Mouse (Mus musculus): ENCODE results near the gene Btg2.
A peak's percentile ranks its signal among the peaks of the same experiment; 100 is the strongest.

The Btg2 gene

DNA sequence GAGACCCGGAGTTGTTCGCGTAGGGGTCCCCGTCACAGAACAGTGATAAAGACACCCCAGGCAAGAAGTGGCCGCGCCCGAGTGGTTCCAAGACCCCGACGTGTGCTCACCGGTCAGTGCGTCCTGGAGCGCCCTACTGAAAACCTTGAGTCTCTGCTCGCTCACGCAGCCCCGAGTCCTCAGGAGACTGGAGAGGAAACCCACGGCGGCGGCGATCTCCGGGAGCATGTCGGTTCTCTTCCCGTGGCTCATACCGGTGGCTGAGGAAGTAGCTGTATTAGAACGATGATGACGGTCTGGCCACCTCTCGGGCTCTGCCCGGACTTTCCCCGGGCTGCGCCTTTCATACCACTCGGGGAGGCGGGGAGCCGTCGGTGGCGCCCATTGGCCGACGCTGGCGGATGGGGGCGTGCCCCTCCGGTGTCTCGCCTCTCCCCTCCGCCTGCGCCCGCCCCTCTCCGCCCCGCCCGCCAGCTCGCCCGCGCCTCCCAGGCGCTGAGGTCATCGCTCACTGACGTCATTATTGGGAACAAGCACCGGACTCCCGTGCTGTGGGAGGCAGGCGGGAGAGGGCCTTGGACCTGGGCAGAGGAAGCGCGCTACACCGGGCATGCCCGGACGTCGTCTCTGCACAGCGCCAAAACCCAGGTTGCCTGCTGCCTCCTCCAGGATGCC, at the start of gene Btg2:
Gene Btg2 (minus strand): TSS at position 319 of the 675 bp plus-strand sequence.
- DNase-seq, result peak; percentile 98

DNA sequence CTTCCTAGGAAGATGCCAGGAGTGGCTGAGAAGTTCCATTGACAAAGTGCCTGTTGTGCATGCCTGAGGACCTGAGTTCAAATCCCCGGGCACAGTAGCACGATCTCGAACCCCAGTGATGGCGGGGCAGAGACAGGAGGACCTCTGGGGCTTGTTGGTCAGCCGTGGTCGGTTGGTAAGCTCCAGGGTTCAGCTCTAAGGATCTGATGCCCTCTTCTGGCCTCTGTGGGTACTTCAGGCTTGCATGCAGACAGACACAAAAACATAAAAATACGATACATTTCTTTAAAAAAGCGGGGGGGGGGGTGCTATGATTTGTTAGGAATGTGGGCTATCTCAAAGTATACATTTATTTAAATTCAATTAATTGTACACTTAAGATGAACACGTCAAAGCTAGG, 43.3 kb upstream of the Btg2 start:
- no peak for DNase-seq

DNA sequence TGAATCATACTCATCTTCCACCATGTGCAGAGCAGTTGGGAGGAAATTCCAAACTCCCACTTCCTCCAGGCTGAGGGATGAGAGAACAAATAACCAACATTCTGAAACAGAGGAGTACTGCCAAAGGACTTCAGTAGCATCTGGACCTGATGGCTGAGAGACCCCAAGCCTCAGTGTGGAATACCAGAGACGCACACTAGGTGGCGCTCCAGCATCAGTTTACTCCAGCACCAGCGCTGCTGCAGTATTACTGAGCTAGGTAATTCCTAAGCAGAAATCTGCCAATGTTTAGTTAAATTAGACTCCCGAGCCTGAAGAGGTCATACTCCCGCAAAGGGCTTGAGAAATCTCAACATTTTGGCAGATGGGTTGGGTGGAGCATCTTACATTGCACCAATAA, 41.3 kb upstream of the Btg2 start:
- DNase-seq, result peak; percentile 88

DNA sequence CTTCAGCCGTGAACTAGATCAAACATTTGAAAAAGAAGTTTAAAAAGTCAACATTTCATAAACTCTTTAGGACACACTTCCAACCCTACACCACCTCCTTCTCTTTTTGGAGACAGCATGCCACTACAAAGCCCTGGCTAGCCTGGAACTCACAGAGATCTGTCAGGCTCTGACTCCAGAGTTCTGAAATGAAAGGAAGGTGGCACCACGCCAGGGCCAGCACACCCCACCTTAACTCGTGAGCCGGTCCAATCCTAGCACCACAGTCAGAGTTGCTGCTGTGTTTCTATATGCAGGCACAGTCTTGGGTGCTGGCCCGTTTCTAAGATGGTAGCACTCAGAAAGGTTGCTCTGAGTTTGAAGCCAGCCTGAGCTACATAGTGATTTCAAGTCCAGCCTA, 38.2 kb upstream of the Btg2 start:
- no peak for DNase-seq

DNA sequence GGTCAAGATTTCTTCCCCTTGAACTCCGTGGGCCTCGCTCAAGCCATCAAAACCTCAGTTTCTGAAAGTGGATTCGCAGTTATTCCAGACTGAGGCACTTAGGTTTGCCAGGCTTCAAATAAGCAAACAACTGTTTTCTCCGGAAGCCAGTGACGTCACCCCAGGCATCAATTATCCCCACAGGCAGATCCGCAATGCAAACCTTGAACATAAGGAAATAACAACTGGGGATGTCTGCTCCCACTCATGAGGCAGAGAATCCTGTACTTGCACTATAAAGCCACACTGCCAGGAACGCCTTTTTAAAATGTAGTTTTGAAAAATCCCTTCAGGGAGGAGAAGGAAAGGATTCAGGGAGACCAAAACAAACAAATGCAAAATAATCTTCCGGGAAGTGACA, 36.5 kb upstream of the Btg2 start:
- no peak for DNase-seq

DNA sequence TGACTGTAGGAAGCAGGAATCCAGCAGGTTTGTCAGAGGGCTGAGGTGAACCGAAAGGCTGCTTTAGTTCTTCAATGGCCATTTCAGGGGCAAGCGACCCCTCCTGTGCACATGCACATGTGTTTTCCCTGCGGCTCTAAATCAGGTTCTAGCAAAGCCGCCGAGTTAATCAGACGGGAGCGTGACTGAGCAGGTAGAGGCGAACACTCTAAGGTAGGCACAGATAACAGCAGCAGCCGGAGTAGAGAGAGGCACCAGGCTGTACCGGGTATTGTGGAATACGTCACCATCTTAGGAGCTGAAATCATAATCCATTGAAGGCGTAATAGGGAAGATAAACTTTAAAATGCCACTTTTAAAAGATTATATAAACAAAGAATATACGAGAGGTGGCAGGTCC, 35.8 kb upstream of the Btg2 start:
- no peak for DNase-seq

DNA sequence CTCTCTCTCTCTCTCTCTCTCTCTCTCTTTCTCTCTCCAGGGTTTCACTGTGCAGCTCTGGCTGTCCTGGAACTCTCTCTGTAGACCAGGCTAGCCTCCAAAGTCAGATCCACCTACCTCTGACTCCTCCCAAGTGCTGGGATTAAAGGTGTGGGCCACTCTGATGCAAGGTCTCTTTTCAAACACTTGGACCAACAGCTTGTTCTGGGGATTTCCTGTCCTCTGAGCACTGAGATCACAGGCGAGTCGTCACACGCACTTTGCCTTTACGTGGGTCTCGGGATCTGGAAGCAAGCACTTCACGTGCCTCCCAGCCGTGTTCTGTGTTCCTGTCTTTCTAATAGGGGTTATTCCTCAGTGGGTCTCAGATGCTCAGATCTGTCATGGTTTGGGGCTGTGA, 35.1 kb upstream of the Btg2 start:
- no peak for DNase-seq

DNA sequence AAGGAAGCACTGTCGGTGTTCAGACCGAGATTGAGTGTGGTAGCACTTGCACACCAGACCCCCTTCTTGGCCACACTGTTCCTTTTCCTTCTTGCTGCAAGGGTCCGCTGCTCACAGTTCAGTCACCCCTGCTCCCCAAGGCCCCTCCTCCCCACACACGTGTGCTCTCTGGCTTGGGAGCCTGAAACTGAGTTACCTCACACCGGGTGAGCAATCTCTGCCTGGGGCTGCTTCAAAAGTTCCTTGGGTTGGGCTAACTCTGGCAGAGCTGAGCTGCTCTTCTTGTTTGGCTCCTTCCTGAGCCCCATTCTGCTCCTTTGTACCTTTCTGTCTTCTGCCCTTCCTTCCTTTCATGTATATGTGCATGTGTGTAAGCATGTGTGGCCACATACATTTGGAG, 34.6 kb upstream of the Btg2 start:
- DNase-seq, result no peak

DNA sequence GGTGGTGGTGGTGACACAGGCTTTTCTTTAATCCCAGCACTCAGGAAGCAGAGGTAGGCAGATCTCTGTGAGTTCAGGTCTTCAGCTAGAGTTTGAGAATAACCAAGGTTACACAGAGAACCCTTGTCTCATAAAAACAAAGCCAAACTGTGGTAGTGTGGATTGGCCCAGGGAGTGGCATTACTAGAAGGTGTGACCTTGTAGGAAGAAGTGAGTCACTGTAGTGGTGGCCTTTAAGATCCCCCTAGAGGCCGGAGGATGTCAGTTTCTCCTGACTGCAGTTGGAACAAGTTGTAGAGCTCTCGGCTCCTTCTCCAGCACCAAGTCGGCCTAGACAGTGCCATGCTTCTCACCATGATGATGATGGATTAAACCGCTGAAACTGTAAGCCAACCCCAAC, 32.1 kb upstream of the Btg2 start, which contains the start of gene Chit1:
Gene Chit1 (plus strand): TSS at position 264 of the 400 bp plus-strand sequence.
- DNase-seq, result no peak

DNA sequence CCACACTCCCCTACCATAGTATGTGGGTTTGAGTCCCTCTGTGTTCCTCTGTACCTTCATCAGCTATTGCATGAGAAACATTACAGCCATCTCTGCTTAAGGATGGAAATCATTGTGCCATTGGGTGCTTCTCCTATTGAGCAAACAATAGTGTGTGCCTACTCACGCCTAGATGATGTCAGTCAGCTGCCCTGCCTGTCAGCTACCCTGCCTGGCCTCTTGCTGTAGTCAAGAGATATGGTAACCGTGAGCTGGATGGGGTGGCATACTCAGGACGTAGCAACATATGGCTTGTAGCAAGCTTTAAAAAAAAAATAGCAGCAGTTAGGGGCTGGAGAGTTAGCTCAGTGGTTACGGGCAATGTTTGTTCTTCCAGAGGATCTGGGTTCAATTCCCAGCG, 31.5 kb upstream of the Btg2 start:
- DNase-seq, result no peak

DNA sequence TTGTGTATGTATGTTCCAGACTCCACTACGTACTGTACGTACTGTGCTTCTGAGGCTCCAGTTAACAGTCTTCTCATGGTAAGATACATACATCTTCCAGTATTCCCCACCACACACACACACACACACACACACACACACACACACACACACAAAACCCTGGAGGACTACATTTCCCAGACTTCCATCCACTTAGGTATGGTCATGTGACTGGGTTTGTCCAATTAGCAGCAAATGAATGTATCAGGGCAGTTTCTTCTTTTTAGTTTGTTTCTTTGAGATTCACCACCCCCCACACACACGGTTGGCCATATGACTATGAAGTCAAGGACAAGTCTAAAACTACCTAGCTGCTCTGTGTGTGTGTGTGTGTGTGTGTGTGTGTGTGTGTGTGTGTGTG, 31.1 kb upstream of the Btg2 start:
- no peak for DNase-seq

DNA sequence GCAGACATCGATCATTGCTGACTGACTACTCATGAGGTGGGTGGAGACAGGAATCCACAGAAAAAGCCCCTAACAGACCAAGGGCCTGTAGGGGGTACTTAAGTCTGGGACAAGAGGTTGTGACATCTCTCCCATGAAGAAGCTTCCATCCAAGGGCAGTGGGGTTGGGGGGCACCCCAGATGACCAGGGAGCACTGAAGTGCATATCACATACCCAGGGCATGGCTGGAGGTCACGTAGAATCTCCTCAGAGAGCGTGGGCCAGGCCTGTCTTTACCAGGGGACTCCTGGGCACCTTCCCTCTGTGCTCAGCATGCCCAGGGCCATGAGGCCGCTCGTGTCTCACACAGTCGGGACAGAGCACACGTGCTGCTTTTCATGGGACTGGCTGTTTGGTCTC, 28.9 kb upstream of the Btg2 start:
- DNase-seq, result no peak

DNA sequence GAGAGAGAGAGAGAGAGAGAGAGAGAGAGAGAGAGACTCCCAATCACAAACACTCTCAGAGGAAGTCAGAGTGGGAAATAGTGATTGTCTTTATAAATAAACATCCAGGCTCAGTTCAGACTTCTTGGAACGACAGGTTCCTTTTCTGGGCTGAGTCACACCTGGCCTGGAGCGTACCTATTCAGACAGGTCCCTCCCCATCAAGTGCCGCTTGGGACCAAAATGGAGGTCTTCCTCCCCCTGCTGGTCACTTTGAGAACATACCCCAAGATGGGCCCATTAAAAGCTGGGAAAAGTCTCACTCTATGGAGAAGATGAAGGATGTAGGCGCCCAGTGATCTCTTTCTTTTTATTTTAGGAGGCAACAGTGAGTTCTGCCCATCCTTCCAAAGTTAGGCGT, 27.8 kb upstream of the Btg2 start:
- peak; percentile 76 for DNase-seq

DNA sequence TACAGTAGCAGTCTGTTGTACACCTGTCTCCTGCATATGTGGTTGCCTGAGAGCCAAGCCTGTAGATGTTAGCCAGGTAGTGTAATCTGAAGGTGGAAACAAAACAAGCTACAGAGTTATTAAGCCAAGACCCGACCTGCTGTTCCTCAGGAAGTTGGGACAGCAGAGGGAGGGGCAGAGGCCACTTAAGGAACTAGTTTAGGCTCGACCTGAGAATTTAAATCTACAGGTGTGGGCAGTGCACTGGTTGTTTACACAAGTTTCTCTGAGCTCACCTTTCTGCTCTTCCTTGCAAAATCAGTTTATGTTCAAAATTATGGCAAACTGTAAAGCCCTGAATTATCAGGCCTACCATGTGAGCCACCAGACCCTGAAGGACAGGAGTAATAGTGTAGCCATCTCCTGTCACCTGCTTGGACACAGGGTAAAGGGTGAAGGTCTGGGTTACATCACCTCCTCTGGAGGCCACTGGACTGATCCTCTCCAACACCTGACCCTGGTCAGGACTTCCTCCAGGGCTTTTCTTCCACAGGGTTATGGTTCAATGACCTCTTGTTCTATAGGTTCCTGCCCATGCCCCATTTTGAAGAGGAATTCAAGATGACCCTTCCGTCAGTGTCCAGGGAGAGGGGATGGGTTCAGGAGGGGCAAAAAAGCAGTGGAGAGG, 27.0 kb upstream of the Btg2 start:
- DNase-seq, result no peak

DNA sequence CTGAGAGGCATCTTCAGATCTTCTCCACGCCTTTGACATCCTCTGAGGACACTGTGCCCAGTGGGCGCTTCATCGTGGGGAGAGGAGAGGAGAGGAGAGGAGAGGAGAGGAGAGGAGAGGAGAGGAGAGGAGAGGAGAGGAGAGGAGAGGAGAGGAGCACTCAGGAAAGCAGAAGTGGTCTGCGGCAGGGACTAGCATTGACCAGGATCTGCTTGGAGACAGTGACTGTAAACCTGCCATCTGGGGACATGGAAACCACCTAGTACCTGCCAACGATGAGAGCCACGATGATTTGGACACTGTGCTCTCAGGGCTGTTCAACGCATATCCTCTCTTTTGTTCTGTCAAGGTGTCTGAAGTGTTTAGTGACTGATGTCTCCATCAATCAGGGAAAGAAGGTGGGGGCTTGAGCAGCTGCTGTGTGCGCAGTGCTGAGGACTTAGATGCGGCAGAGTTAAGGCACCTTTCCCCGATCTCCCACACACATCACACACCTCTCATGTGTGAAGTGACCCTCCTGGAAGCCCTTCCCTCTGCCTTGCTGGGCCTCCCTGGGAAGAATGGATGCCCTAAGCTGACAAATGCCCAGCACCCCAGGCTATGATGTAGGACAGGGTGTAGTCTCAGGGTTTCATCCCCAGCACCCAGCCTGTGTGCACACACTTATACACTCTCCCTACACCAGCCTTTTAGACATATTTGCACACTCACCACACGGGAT, 26.3 kb upstream of the Btg2 start:
- DNase-seq, result no peak

DNA sequence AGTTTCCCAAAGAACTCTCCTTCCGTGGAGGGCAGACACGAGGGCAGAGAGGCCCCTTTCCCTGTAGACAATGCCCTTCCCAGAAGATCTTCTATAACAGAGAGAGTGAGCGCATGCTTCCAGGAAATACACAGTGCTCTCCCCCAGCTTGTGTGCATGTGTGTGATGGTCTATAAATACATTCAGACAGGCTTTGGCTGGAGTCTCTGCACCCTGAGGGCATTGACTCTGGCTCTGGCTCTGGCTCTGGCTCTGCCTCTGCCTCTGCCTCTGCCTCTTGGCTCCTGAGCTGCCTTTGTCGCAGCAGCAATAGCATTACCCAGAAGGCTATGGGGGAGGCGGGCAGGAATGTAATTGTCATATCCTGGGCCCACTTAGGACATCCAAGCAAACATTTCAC, 24.9 kb upstream of the Btg2 start:
- no peak for DNase-seq

DNA sequence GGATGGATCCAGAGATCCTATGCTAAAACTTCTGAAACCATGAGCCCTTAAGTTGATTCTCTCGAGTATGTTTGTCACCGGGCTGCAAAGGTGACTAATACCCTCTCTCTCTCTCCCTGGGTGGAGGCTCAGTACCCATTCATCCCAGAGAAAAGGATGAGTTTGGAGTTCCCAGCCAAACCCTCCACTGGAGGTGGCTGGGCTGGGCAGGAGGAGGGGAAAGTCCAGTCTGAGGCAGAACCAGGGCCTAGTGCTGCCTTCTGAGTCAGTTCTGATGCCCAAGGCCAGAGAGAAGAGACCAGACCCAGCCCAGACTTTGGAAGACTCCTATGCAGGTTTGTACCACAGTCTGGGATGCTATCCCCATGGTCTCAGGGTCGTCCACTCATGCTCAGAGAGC, 22.7 kb upstream of the Btg2 start:
- DNase-seq, result no peak

DNA sequence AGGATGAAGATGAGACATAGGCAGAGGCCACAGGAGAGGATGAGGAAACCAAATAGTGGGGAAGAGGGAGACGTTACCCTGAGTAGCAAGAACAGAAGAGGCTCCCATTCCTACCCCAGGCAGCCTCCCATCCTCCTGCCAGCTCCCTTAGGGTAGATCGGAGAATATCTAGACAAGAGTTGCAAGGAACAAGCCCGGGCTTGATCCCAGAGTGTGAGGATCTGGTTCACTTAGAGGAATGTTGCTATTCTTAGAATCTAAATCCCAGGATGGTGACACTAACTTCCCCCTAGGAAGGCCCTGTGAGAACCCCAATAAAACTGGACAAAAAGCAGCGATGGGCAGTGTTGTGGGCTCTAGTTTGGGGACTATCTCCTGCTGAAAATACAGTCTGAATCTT, 22.0 kb upstream of the Btg2 start:
- DNase-seq, result no peak

DNA sequence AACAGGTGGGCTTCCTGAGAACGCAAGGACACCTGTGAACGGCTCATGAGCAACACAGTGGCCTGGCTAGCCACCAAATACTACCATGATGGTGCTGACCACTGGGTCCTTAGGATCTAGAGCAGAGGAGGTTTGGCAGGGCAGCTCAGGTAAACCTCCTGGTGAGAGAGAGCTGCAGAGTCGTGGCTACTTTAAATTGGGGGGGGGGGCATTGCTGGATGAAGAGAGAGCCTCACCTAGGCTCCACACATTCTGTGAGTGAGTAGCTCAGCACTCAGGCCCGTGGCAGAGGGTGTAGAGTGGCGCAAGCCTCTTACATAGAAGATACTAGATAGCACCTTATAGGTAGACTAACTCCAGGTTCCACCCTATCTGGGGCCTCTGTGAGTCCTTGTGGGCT, 21.5 kb upstream of the Btg2 start:
- no peak for DNase-seq

DNA sequence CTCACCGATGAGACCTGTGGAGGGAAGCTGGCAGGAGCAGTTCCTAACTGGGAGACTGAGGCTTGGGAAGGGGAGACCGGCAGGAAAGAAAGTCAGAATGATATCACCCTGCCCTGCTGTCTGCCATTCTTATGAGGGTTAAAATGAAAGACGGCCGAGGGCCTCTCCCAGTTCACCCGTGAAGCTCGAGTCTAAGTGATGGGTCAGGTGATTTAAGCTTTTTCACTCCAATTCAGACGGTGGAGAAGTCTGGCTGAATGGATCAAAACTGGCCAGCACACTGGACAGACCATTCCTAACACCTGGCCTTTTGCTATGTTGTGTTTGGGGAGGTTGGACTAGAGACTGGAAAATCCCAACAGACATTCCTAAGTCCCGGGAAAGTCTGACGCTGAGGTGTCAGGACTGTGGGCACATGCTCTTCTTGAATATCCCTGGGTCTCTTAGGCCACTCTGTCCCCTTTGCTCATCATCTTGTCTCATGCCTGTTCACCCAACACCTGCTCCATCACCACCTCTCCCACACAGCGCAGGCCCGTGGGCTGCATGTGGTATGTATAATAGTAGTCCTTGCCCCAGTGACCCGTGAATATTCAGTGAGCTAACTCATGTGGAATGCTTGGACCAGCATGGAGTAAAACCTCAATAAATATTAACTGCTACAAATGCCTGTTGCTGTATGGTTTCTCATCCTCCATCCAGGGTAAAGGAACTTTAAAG, 20.8 kb upstream of the Btg2 start:
- no peak for DNase-seq

DNA sequence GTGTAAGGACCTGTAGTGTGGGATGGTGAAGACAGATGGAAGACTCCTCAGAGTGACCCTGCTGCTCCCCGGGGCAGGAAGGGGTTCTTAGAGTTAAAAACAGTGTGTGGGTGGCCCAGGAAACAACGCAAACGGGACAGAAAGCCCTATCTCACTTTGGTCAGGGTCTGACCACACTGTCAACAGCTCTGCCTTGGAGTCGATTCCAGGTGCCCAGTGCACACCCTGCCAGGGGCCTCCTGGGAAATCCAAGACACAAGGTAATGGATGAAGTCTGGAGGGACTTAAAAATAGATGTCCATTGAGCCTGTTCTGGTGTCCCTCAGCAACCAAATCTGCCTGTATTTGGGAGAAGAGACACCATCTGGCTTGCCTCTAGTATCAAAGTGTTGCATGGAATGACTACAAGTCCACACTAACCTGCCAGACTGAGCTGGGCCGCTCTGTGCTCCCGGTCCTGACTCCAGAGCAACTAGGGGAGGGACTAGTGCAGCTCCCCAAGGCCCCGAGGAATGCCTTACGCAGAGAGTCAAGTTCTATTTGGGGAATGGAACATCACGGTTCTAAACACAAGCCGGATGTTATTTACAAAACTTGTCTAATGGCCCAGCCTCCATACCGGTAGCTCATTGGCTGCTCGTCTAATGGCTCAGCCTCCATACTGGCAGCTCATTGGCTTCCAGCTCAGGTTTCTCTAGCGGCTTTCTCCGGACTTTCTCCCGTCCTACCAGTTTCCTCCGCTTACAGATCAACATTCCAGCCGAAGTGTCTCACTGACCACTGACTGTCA, 20.0 kb upstream of the Btg2 start:
- no peak for DNase-seq

DNA sequence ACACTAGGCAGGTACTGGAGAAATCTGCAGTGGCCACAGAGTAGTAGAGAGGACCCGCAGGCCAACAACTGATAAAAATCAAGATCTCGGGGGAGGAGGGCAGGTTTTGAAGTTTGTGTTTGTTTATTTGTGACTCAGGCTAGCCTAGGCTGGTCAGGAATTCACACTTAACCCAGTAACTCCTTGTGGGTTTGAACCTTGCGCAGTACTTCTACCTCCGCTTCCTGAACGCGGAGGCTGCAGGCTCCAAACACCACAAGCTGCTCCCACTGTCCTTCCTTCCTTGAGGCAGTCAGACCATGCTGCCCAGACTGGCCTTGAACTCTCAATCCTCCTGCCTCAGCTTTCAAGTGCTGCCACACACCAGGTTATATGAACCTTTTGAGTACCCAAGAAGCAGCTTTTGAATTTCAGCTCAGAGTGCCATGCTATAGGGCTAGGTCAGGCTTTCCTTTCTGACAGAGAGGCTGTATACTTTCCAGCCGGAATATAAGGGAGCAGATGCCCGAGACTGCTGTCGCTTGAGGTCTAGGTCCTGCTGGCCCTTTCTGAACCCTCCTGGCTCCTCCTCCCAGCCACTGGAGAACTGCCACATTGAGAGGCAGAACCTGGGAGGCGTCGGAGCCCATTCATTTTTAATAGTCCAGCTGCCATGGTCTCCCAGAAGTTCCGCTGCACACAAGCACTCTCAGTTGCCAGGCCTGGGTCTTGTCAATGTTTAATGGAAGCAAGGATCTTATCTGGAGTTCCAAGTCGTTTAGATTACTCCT, 19.2 kb upstream of the Btg2 start:
- no peak for DNase-seq

Data from cerebellum, adult 8-10 months (tissue).